Mouse (Mus musculus) lung, embryonic 15.5 days (tissue): ENCODE data around the gene Cmss1. TPM values are rescaled to one million over a fixed set of nuclear protein-coding genes. Genes with fewer than 3 reads are reported as not detected.

Experiments
- ATAC-seq: fragments of 200-750 bp; cut with Nextera tagmentation; 2 replicates; pipeline ENCODE4 v1.8.0; 2017; ENCODE audit warnings: moderate number of reproducible peaks, borderline replicate concordance; ENCODE audit not compliant: low FRiP score, low TSS enrichment; ENCODE audit errors: extremely low read depth
- H3K27ac ChIP-seq: fragments of 300-500 bp; sonication (generic); 2 replicates; pipeline ENCODE4 v1.5.1; 2015; ENCODE audit warnings: moderate library complexity, mild to moderate bottlenecking, inconsistent platforms
- H3K27me3 ChIP-seq: fragments of 300-500 bp; sonication (generic); 2 replicates; pipeline ENCODE4 v1.6.1; 2015; ENCODE audit warnings: inconsistent platforms
- H3K36me3 ChIP-seq: fragments of 300-500 bp; sonication (generic); 2 replicates; pipeline ENCODE4 v1.6.1; 2015; ENCODE audit warnings: inconsistent platforms
- H3K4me1 ChIP-seq: fragments of 300-500 bp; sonication (generic); 2 replicates; pipeline ENCODE4 v1.6.1; 2015; ENCODE audit warnings: inconsistent platforms
- H3K4me2 ChIP-seq: fragments of 300-500 bp; sonication (generic); 2 replicates; pipeline ENCODE4 v1.6.1; 2015; ENCODE audit warnings: inconsistent platforms, mild to moderate bottlenecking, moderate library complexity
- H3K4me3 ChIP-seq: fragments of 300-500 bp; sonication (generic); 2 replicates; pipeline ENCODE4 v1.5.1; 2015; ENCODE audit warnings: mild to moderate bottlenecking, inconsistent platforms
- H3K9ac ChIP-seq: fragments of 300-500 bp; sonication (generic); 2 replicates; pipeline ENCODE4 v1.6.1; 2015; ENCODE audit warnings: inconsistent platforms
- H3K9me3 ChIP-seq: fragments of 300-500 bp; sonication (generic); 2 replicates; pipeline ENCODE4 v1.6.1; 2016; ENCODE audit warnings: inconsistent platforms
- WGBS: fragments of 180-500 bp; shearing (Covaris S2); methylation state at CpG from one replicate; pipeline ENCODE4 v1.1.7; 2015; 5-methylcytosine and 5-hydroxymethylcytosine counted together
- polyA plus RNA-seq: library from polyadenylated mRNA; unstranded; fragments of >200 nt; fragmentation: Nextera tagmentation; extraction: Ambion mirVana; gene quantifications from 2 replicates; pipeline ENCODE4 v1.2.1, GENCODE M21; 2015

The Cmss1 gene
- polyA plus RNA-seq, 1 experiment from 2014 or later = 55.4 TPM

GRCm38 (mm10) chr16:57317127-57317526, 289.5 kb downstream of the Cmss1 start:
- Histone ChIP-seq H3K36me3 (no peaks in the 10 kb centered on the region), H3K4me2 (no peak overlapping the region), H3K27ac (peak overlapping the region; percentile 32; the same call in 1 of the 2 replicates), H3K27me3 (no peaks in the 10 kb centered on the region), H3K9ac (no peak overlapping the region), H3K9me3 (no peaks in the 10 kb centered on the region), H3K4me1 (peaks cover 11% of the 10 kb centered on the region; the same call in 1 of the 2 replicates), H3K4me3 (no peak overlapping the region)
- 57% methylated on average over 4 of the region's 4 CpGs for WGBS
- no peak for ATAC-seq

- peaks cover 11% of the 10 kb centered on the region; the same call in 1 of the 2 replicates for H3K4me1 ChIP-seq
- no peak overlapping the region for H3K4me2 ChIP-seq
- H3K27me3 ChIP-seq = no peaks in the 10 kb centered on the region
- no peak overlapping the region for H3K27ac ChIP-seq
- H3K9me3 ChIP-seq = no peaks in the 10 kb centered on the region
- WGBS = 73% methylated on average over 9 of the region's 9 CpGs
- no peaks in the 10 kb centered on the region for H3K36me3 ChIP-seq
- no peak for ATAC-seq
- no peak overlapping the region for H3K4me3 ChIP-seq
- H3K9ac ChIP-seq = no peak overlapping the region
These were observed 291.6 kb downstream of the Cmss1 start for GRCm38 (mm10) chr16:57315026-57315425.

GRCm38 (mm10) chr16:57314236-57314635, 292.4 kb downstream of the Cmss1 start:
- Histone ChIP-seq H3K4me2 (no peak overlapping the region), H3K4me3 (no peak overlapping the region), H3K9me3 (no peaks in the 10 kb centered on the region), H3K27me3 (no peaks in the 10 kb centered on the region), H3K9ac (no peak overlapping the region), H3K4me1 (peaks cover 11% of the 10 kb centered on the region; the same call in 1 of the 2 replicates), H3K36me3 (no peaks in the 10 kb centered on the region), H3K27ac (peak overlapping the region; percentile 42)
- 83% methylated on average over 3 of the region's 3 CpGs for WGBS
- ATAC-seq = no peak

- WGBS = 70% methylated on average over 3 of the region's 3 CpGs
These were observed 293.2 kb downstream of the Cmss1 start for GRCm38 (mm10) chr16:57313487-57313886.

GRCm38 (mm10) chr16:57312130-57312529, 294.5 kb downstream of the Cmss1 start:
- ATAC-seq = no peak

More at GRCm38 (mm10) chr16:57313487-57313886, 293.2 kb downstream of the Cmss1 start:
- Histone ChIP-seq H3K4me2 (no peak overlapping the region), H3K27me3 (no peaks in the 10 kb centered on the region), H3K27ac (no peak overlapping the region), H3K36me3 (no peaks in the 10 kb centered on the region), H3K9me3 (no peaks in the 10 kb centered on the region), H3K9ac (no peak overlapping the region), H3K4me3 (no peak overlapping the region), H3K4me1 (peaks cover 11% of the 10 kb centered on the region; the same call in 1 of the 2 replicates)
- ATAC-seq = no peak

GRCm38 (mm10) chr16:57305463-57305862, 301.2 kb downstream of the Cmss1 start:
- 67% methylated on average over 6 of the region's 6 CpGs for WGBS
- 0 out of 2 replicates have a peak, but pooled peaks cover 3% of the 10 kb centered on the region for H3K4me1 ChIP-seq
- H3K9me3 ChIP-seq = no peaks in the 10 kb centered on the region
- no peak overlapping the region for H3K4me3 ChIP-seq
- no peak overlapping the region for H3K9ac ChIP-seq
- no peak for ATAC-seq
- H3K4me2 ChIP-seq = no peak overlapping the region
- H3K27ac ChIP-seq = no peak overlapping the region
- H3K27me3 ChIP-seq = no peaks in the 10 kb centered on the region
- H3K36me3 ChIP-seq = no peaks in the 10 kb centered on the region

More at GRCm38 (mm10) chr16:57312130-57312529, 294.5 kb downstream of the Cmss1 start:
- no peak overlapping the region for H3K4me2 ChIP-seq
- no peaks in the 10 kb centered on the region for H3K36me3 ChIP-seq
- H3K9ac ChIP-seq = no peak overlapping the region
- no peak overlapping the region for H3K4me3 ChIP-seq
- H3K9me3 ChIP-seq = no peaks in the 10 kb centered on the region
- WGBS = 79% methylated on average over 2 of the region's 2 CpGs
- peaks cover 9% of the 10 kb centered on the region; the same call in 1 of the 2 replicates for H3K4me1 ChIP-seq
- no peaks in the 10 kb centered on the region for H3K27me3 ChIP-seq
- H3K27ac ChIP-seq = 0 out of 2 replicates have a peak overlapping the region, but pooled peaks have one; percentile 41

- 0 out of 2 replicates have a peak, but pooled peaks cover 3% of the 10 kb centered on the region for H3K4me1 ChIP-seq
- H3K4me2 ChIP-seq = no peak overlapping the region
- H3K4me3 ChIP-seq = no peak overlapping the region
- no peak for ATAC-seq
- no peaks in the 10 kb centered on the region for H3K9me3 ChIP-seq
- no peaks in the 10 kb centered on the region for H3K27me3 ChIP-seq
- H3K9ac ChIP-seq = no peak overlapping the region
- 43% methylated on average over 19 of the region's 19 CpGs for WGBS
- H3K27ac ChIP-seq = no peak overlapping the region
- no peaks in the 10 kb centered on the region for H3K36me3 ChIP-seq
These were observed 302.9 kb downstream of the Cmss1 start for GRCm38 (mm10) chr16:57303716-57304115.

GRCm38 (mm10) chr16:57302792-57303698, 303.6 kb downstream of the Cmss1 start:
- H3K4me3 ChIP-seq = no peak overlapping the region
- H3K9ac ChIP-seq = no peak overlapping the region
- H3K27ac ChIP-seq = no peak overlapping the region
- no peaks in the 10 kb centered on the region for H3K9me3 ChIP-seq
- H3K4me2 ChIP-seq = no peak overlapping the region
- no peaks in the 10 kb centered on the region for H3K36me3 ChIP-seq
- no peak for ATAC-seq
- H3K27me3 ChIP-seq = no peaks in the 10 kb centered on the region
- H3K4me1 ChIP-seq = 0 out of 2 replicates have a peak, but pooled peaks cover 3% of the 10 kb centered on the region
- 71% methylated on average over 25 of the region's 25 CpGs for WGBS

GRCm38 (mm10) chr16:57301512-57302115, 305.1 kb downstream of the Cmss1 start:
- no peaks in the 10 kb centered on the region for H3K9me3 ChIP-seq
- H3K27ac ChIP-seq = no peak overlapping the region
- H3K4me2 ChIP-seq = no peak overlapping the region
- no peaks in the 10 kb centered on the region for H3K27me3 ChIP-seq
- 0 out of 2 replicates have a peak, but pooled peaks cover 3% of the 10 kb centered on the region for H3K4me1 ChIP-seq
- H3K36me3 ChIP-seq = no peaks in the 10 kb centered on the region
- no peak for ATAC-seq
- 72% methylated on average over 9 of the region's 9 CpGs for WGBS
- H3K9ac ChIP-seq = no peak overlapping the region
- no peak overlapping the region for H3K4me3 ChIP-seq

GRCm38 (mm10) chr16:57295216-57295934, 311.3 kb downstream of the Cmss1 start:
- Histone ChIP-seq H3K4me1 (no peaks in the 10 kb centered on the region), H3K9ac (no peak overlapping the region), H3K27me3 (no peaks in the 10 kb centered on the region), H3K4me2 (no peak overlapping the region), H3K4me3 (no peak overlapping the region), H3K36me3 (no peaks in the 10 kb centered on the region), H3K27ac (no peak overlapping the region), H3K9me3 (no peaks in the 10 kb centered on the region)
- ATAC-seq = no peak
- WGBS = 67% methylated on average over 10 of the region's 10 CpGs

GRCm38 (mm10) chr16:57292765-57293164, 313.9 kb downstream of the Cmss1 start, which contains the start of gene Tmem30c:
Gene Tmem30c, minus strand, starts transcription at chr16:57292865.
- no peak within 1 kb of the TSS for H3K4me2 ChIP-seq
- H3K27ac ChIP-seq = no peak within 1 kb of the TSS
- no peak within 1 kb of the TSS for H3K4me3 ChIP-seq
- no peaks in the 10 kb centered on the region for H3K4me1 ChIP-seq
- 68% methylated on average over 2 of the region's 2 CpGs for WGBS
- ATAC-seq = no peak
- no peaks in the 10 kb centered on the region for H3K27me3 ChIP-seq
- H3K36me3 ChIP-seq = no peaks in the 10 kb centered on the region
- no peak within 1 kb of the TSS for H3K9ac ChIP-seq
- H3K9me3 ChIP-seq = no peaks in the 10 kb centered on the region
